Mouse (Mus musculus): ENCODE data around the gene Klk10. TPM values are rescaled to one million over a fixed set of nuclear protein-coding genes. Genes with fewer than 3 reads are reported as not detected.

Klk10 gene
- total and polyA plus RNA-seq, 3 experiments: not detected

GRCm38 (mm10) chr7:43752806-43753205 lies 28.0 kb upstream of the Klk10 start:
- Histone ChIP-seq H3K4me1 (ENCODE audit: control insufficient read depth in 1 of 2, insufficient read depth in 2 of 2) (no peaks in the 10 kb centered on the region), H3K27ac (ENCODE audit: insufficient read depth, low read depth) (no peak overlapping the region)
- in situ Hi-C loops (cut with MboI; ENCODE audit: low pct_ligation_motif_present, low pct_unique_long_range_greater_than_20kb, low sequenced_read_pairs): no loop called here

DNA sequence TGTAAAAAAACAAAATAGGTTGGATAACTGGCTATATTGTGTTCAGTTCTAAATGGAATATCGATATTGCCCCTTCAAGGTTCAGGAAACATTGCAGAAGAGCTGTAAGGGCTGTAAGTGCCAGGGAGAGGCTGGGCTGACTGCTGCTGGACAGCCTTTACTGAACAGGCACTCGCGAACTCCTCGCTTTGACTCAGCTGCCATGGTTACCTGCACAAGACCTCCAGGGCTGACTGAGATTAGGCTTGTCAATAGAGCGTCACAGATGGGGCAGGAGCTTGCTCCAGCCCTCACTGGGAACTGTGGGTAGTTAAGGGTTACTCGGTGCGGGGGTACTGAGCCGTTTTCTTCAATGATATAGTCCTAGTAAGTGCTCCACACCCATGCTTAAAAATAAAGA lies 14.4 kb upstream of the Klk10 start:
- Histone ChIP-seq H3K4me1 (ENCODE audit: control insufficient read depth in 1 of 2, insufficient read depth in 2 of 2) (no peaks in the 10 kb centered on the region), H3K79me2 (replicated peaks; ENCODE audit: control insufficient read depth, extremely low read depth, insufficient read depth, poor library complexity, severe bottlenecking) (no peaks in the 10 kb centered on the region), H3K4me2 (ENCODE audit: insufficient read depth, low read depth, poor library complexity, severe bottlenecking) (no peak overlapping the region), H3K9me3 (replicated peaks; ENCODE audit: low read length) (no peaks in the 10 kb centered on the region), H3K27me3 (replicated peaks) (peaks cover 66% of the 10 kb centered on the region), H3K36me3 (replicated peaks in 1 of 2; ENCODE audit: control insufficient read depth in 1 of 2, insufficient read depth in 1 of 2, low read length in 1 of 2) (no peaks in the 10 kb centered on the region), H3K4me3 (replicated peaks in 1 of 3; ENCODE audit: low read depth in 2 of 3, low read length in 2 of 3, poor library complexity in 1 of 3) (no peak overlapping the region), H3K27ac (ENCODE audit: insufficient read depth, low read depth) (no peak overlapping the region), H3K9ac (ENCODE audit: insufficient read depth, low read depth) (no peak overlapping the region)
- TF ChIP-seq MAZ (IDR thresholded peaks at IDR 0.05; ENCODE audit: low read depth, low read length): no peak
- no peak for TF ChIP-seq NRF1 (IDR thresholded peaks at IDR 0.05; ENCODE audit: low read depth, low read length)
- TF ChIP-seq PAX5 (IDR thresholded peaks at IDR 0.05; ENCODE audit: low read length): no peak
- no peak for TF ChIP-seq RCOR1 (conservative IDR thresholded peaks at IDR 0.05; ENCODE audit: low read depth, low read length)
- TF ChIP-seq BHLHE40 (IDR thresholded peaks at IDR 0.05; ENCODE audit: low read depth, low read length): no peak
- TF ChIP-seq GABPA (IDR thresholded peaks at IDR 0.05; ENCODE audit: insufficient replicate concordance, low read depth, low read length): no peak
- TF ChIP-seq MEF2A (IDR thresholded peaks at IDR 0.05; ENCODE audit: borderline replicate concordance, low read depth, low read length): no peak
- no peak for TF ChIP-seq EP300 (IDR thresholded peaks at IDR 0.05; ENCODE audit: low read length)
- TF ChIP-seq MXI1 (IDR thresholded peaks at IDR 0.05; ENCODE audit: low read depth, low read length): no peak
- TF ChIP-seq ELF1 (IDR thresholded peaks at IDR 0.05; ENCODE audit: low read depth, low read length): no peak
- dilution Hi-C loops (cut with MboI; ENCODE audit: extremely low pct_ligation_motif_present, extremely low pct_unique_long_range_greater_than_20kb, low sequenced_read_pairs): no loop called here
- in situ Hi-C loops (cut with MboI; ENCODE audit: low pct_ligation_motif_present, low pct_unique_long_range_greater_than_20kb, low sequenced_read_pairs): no loop called here
- no peak for DNase-seq (ENCODE audit: extremely low read depth)

More at GRCm38 (mm10) chr7:43752806-43753205, 28.0 kb upstream of the Klk10 start:
- Histone ChIP-seq H3K9ac (ENCODE audit: insufficient read depth, low read depth) (no peak overlapping the region), H3K4me3 (replicated peaks in 1 of 3; ENCODE audit: low read depth in 2 of 3, low read length in 2 of 3, poor library complexity in 1 of 3) (no peak overlapping the region), H3K36me3 (replicated peaks in 1 of 2; ENCODE audit: control insufficient read depth in 1 of 2, insufficient read depth in 1 of 2, low read length in 1 of 2) (no peaks in the 10 kb centered on the region), H3K27me3 (replicated peaks) (peaks cover 49% of the 10 kb centered on the region), H3K9me3 (replicated peaks; ENCODE audit: low read length) (no peaks in the 10 kb centered on the region), H3K79me2 (replicated peaks; ENCODE audit: control insufficient read depth, extremely low read depth, insufficient read depth, poor library complexity, severe bottlenecking) (no peaks in the 10 kb centered on the region), H3K4me2 (ENCODE audit: insufficient read depth, low read depth, poor library complexity, severe bottlenecking) (no peak overlapping the region)
- dilution Hi-C loops (cut with MboI; ENCODE audit: extremely low pct_ligation_motif_present, extremely low pct_unique_long_range_greater_than_20kb, low sequenced_read_pairs): no loop called here
- DNase-seq (ENCODE audit: extremely low read depth): no peak
- no peak for TF ChIP-seq CHD2 (IDR thresholded peaks at IDR 0.05; ENCODE audit: low read length)
- TF ChIP-seq USF1 (IDR thresholded peaks at IDR 0.05; ENCODE audit: low read depth, low read length): no peak
- TF ChIP-seq NELFE (IDR thresholded peaks at IDR 0.05; ENCODE audit: low read depth, low read length): no peak
- TF ChIP-seq KAT2A (IDR thresholded peaks at IDR 0.05; ENCODE audit: insufficient replicate concordance, low read length): no peak
- no peak for TF ChIP-seq POLR2A (IDR thresholded peaks at IDR 0.05; ENCODE audit: low read depth, low read length)
- no peak for TF ChIP-seq SMC3 (IDR thresholded peaks at IDR 0.05; ENCODE audit: low read depth, low read length)
- no peak for TF ChIP-seq ZC3H11A (IDR thresholded peaks at IDR 0.05; ENCODE audit: low read depth, low read length)
- TF ChIP-seq SIN3A (IDR thresholded peaks at IDR 0.05; ENCODE audit: low read length): no peak
- TF ChIP-seq MYC (IDR thresholded peaks at IDR 0.05; ENCODE audit: low read depth, low read length): no peak
- no peak for TF ChIP-seq TBP (conservative IDR thresholded peaks at IDR 0.05; ENCODE audit: low read depth, low read length)
- TF ChIP-seq ZKSCAN1 (IDR thresholded peaks at IDR 0.05; ENCODE audit: borderline replicate concordance, low read depth, low read length): no peak

Data from CH12.LX (cell line).